Mouse (Mus musculus) hindbrain, embryonic 16.5 days (tissue): ENCODE data around the gene Cyb5r4. TPM values are rescaled to one million over a fixed set of nuclear protein-coding genes. Genes with fewer than 3 reads are reported as not detected.

Experiments used
- ATAC-seq: fragments of 200-750 bp; cut with Nextera tagmentation; 2 replicates; pipeline ENCODE4 v1.8.0; 2017; ENCODE audit warnings: moderate TSS enrichment, moderate library complexity
- H3K27ac ChIP-seq: fragments of 300-500 bp; sonication (generic); 2 replicates; pipeline ENCODE4 v1.5.1; 2014; ENCODE audit warnings: low read depth, mild to moderate bottlenecking, control low read depth, low read length, moderate library complexity
- H3K27me3 ChIP-seq: fragments of 300-500 bp; sonication (generic); replicated peaks from 2 replicates; pipeline ENCODE4 v1.6.1; 2014; ENCODE audit warnings: low read length; ENCODE audit not compliant: control insufficient read depth, insufficient read depth
- H3K36me3 ChIP-seq: fragments of 300-500 bp; sonication (generic); 2 replicates; pipeline ENCODE4 v1.6.1; 2014; ENCODE audit warnings: mild to moderate bottlenecking, low read length, moderate library complexity, mixed read lengths; ENCODE audit not compliant: control insufficient read depth, insufficient read depth
- H3K4me1 ChIP-seq: fragments of 300-500 bp; sonication (generic); 2 replicates; pipeline ENCODE4 v1.6.1; 2014; ENCODE audit warnings: low read depth, low read length; ENCODE audit not compliant: control insufficient read depth, insufficient read depth
- H3K4me2 ChIP-seq: fragments of 300-500 bp; sonication (generic); 2 replicates; pipeline ENCODE4 v1.6.1; 2014; ENCODE audit warnings: mild to moderate bottlenecking, low read length, control low read depth, moderate library complexity
- H3K4me3 ChIP-seq: fragments of 300-500 bp; sonication (generic); 2 replicates; pipeline ENCODE4 v1.5.1; 2014; ENCODE audit warnings: mild to moderate bottlenecking, low read length, control low read depth, moderate library complexity
- H3K9ac ChIP-seq: fragments of 300-500 bp; sonication (generic); 2 replicates; pipeline ENCODE4 v1.6.1; 2014; ENCODE audit warnings: low read depth, mild to moderate bottlenecking, control low read depth, low read length, moderate library complexity
- H3K9me3 ChIP-seq: fragments of 300-500 bp; sonication (generic); 2 replicates; pipeline ENCODE4 v1.6.1; 2014; ENCODE audit warnings: mild to moderate bottlenecking, low read length, moderate library complexity; ENCODE audit not compliant: control insufficient read depth
- WGBS: fragments of 180-500 bp; shearing (Covaris S2); extraction: QIAGEN DNeasy Blood & Tissue Kit; methylation state at CpG from one replicate; pipeline ENCODE4 v1.1.7; 2014; 5-methylcytosine and 5-hydroxymethylcytosine counted together
- polyA plus RNA-seq: library from polyadenylated mRNA; unstranded; fragments of >200 nt; fragmentation: Nextera tagmentation; extraction: Ambion mirVana; gene quantifications from 2 replicates; pipeline ENCODE4 v1.2.1, GENCODE M21; 2015

The Cyb5r4 gene
- polyA plus RNA-seq, 1 experiment from 2014 or later, result 55.2 TPM

DNA sequence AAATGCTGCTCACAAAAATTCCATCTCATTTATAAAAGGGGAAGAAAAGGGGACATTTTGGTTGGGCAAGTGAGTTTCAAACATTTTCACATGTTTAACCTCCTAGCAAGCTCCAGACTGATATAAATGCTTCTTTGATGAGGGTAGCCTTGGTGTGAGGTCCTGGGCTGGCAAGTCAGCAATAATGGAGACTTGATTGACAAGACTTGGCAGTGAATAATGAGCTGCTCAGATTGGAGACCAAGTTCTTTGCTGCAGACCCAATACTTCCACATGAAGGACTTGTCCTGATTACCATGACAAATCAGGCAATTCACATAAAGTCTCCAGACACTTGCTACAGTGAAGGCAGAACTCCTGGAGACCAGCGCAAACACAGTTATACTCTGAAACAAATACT, 12.9 kb upstream of the Cyb5r4 start:
- Histone ChIP-seq H3K27me3 (no peaks in the 10 kb centered on the region; the same call in 1 of the 2 replicates), H3K27ac (no peak overlapping the region), H3K4me3 (no peak overlapping the region), H3K4me2 (no peak overlapping the region), H3K9ac (no peak overlapping the region), H3K4me1 (no peaks in the 10 kb centered on the region), H3K9me3 (no peaks in the 10 kb centered on the region), H3K36me3 (no peaks in the 10 kb centered on the region)
- ATAC-seq, result no peak
- 75% methylated on average over 1 of the region's 1 CpGs for WGBS

DNA sequence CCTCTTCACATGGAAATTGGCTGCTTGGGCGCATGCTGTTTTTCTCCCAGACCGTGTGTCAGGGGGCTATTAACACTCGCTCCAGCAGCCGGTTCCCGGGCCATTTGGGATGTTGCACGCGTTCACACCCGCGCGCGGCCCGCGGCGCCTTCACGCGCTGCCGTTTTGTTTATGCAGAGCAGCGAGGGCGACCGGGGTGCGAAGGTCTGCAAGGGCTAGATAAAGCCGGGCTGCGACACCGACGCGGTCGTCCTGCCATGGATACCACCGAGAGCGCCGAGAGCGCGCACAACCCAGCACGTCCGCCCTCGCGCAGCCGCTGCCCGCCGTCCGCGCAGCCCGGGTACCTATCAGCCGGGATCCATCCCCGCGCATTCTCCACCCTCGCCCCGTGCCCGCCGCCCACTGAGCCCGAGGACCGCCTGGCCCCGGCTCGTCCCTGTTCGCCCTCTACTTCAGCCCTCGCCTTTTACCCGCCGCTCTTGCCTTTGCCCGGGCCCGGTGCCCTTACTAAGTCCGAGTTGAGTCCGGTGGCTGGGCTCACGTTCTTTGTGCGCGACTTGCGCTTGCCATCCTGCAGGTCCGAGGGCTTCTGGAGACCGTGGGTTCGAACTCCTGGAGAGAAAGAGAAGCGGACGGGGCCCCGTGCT, 6.4 kb upstream of the Cyb5r4 start, which contains the start of gene Ripply2:
Gene Ripply2, plus strand, starts transcription at position 250 of the 650 bp plus-strand sequence.
- Histone ChIP-seq H3K27ac (peak within 1 kb of the TSS; percentile 69), H3K9me3 (no peaks in the 10 kb centered on the region), H3K4me1 (peaks cover 2% of the 10 kb centered on the region; the same call in 1 of the 2 replicates), H3K36me3 (no peaks in the 10 kb centered on the region), H3K27me3 (no peaks in the 10 kb centered on the region; the same call in 1 of the 2 replicates), H3K9ac (peak within 1 kb of the TSS; percentile 75), H3K4me2 (peak within 1 kb of the TSS; percentile 81), H3K4me3 (peak within 1 kb of the TSS; percentile 64)
- WGBS, result under 1% methylated on average over 71 of the region's 71 CpGs
- ATAC-seq, result peak; percentile 88

GRCm38 (mm10) chr9:87015938-87016294, 5.9 kb upstream of the Cyb5r4 start:
- peak overlapping the region; percentile 64 for H3K4me3 ChIP-seq
- H3K9ac ChIP-seq, result peak overlapping the region; percentile 75
- peak overlapping the region; percentile 81 for H3K4me2 ChIP-seq
- peak; percentile 83 for ATAC-seq
- H3K9me3 ChIP-seq, result no peaks in the 10 kb centered on the region
- 5% methylated on average over 10 of the region's 10 CpGs for WGBS
- peaks cover 2% of the 10 kb centered on the region; the same call in 1 of the 2 replicates for H3K4me1 ChIP-seq
- no peaks in the 10 kb centered on the region for H3K36me3 ChIP-seq
- H3K27ac ChIP-seq, result peak overlapping the region; percentile 69; the same call in 1 of the 2 replicates
- no peaks in the 10 kb centered on the region; the same call in 1 of the 2 replicates for H3K27me3 ChIP-seq

GRCm38 (mm10) chr9:87025764-87026163, 4.0 kb downstream of the Cyb5r4 start:
- no peaks in the 10 kb centered on the region for H3K9me3 ChIP-seq
- no peak overlapping the region for H3K4me3 ChIP-seq
- no peaks in the 10 kb centered on the region for H3K36me3 ChIP-seq
- no peak overlapping the region for H3K4me2 ChIP-seq
- H3K27ac ChIP-seq, result no peak overlapping the region
- H3K9ac ChIP-seq, result no peak overlapping the region
- H3K27me3 ChIP-seq, result no peaks in the 10 kb centered on the region
- H3K4me1 ChIP-seq, result peaks cover 18% of the 10 kb centered on the region
- WGBS, result 79% methylated on average over 6 of the region's 6 CpGs
- ATAC-seq, result no peak

GRCm38 (mm10) chr9:87027423-87028084, 5.7 kb downstream of the Cyb5r4 start:
- no peak overlapping the region for H3K27ac ChIP-seq
- no peak overlapping the region for H3K4me3 ChIP-seq
- H3K9me3 ChIP-seq, result no peaks in the 10 kb centered on the region
- peak; percentile 80 for ATAC-seq
- H3K4me2 ChIP-seq, result no peak overlapping the region
- no peak overlapping the region for H3K9ac ChIP-seq
- no peaks in the 10 kb centered on the region for H3K36me3 ChIP-seq
- peaks cover 11% of the 10 kb centered on the region for H3K4me1 ChIP-seq
- 52% methylated on average over 8 of the region's 8 CpGs for WGBS
- no peaks in the 10 kb centered on the region for H3K27me3 ChIP-seq

DNA sequence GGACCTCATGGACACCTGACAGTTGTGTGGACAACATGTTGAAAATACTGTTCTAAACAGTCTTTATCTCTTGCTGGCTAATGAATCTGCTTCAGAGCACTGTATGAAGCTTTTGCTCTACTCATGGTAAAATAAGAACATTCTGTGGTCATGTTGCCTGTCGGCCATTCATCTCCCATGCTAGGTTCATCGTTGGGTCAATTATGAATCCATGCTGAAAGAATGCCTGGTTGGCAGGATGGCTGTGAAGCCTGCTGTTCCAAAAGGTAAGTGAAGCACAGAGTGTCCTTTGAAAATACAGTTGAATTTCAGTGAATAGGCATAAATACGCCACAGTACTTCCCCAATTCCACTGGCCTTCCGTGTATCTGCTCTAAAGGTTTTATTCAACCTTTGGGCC, 10.4 kb downstream of the Cyb5r4 start:
- WGBS, result 86% methylated on average over 4 of the region's 4 CpGs
- Histone ChIP-seq H3K27ac (no peak overlapping the region), H3K9me3 (no peaks in the 10 kb centered on the region), H3K9ac (no peak overlapping the region), H3K36me3 (no peaks in the 10 kb centered on the region), H3K4me1 (no peaks in the 10 kb centered on the region), H3K4me2 (no peak overlapping the region), H3K27me3 (no peaks in the 10 kb centered on the region), H3K4me3 (no peak overlapping the region)
- ATAC-seq, result no peak

DNA sequence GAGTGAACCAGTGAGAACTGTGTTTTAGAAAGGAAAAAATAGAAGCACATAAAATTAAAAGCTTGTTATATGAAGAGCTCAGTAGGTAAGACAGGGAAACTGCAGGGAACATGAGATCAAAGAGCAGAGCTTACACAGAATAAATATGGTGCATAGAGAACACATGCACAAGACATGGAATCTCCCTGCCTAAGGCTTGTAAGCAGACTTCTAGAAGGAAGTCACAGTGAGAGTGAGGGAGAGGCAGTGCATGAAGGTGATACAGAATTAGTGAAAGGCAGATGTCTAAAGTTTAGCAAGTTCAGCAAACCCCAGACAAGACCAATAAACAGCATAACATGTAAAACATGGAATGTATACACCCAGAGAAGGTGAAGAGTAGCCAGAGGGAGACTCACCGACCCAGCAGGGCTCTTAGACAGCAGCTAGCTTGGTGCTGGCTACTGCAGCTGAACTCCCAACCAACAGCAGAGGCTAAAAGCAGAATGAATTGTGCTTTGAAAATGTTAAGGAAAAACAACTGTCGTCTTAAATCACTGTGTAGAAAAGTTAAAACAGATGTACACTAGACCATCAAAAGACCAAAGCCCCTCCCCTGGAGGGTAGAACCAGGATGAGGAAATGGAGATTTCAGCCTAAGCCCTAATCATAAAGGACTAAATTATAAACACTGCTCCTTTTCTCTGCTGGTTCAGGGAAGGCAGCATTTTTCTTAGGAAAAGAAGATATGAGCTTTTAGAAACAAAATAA, 13.2 kb downstream of the Cyb5r4 start:
- no peak overlapping the region for H3K27ac ChIP-seq
- H3K27me3 ChIP-seq, result no peaks in the 10 kb centered on the region
- no peaks in the 10 kb centered on the region for H3K4me1 ChIP-seq
- no peak overlapping the region for H3K4me3 ChIP-seq
- H3K36me3 ChIP-seq, result no peaks in the 10 kb centered on the region
- WGBS, result 82% methylated on average over 2 of the region's 2 CpGs
- H3K4me2 ChIP-seq, result no peak overlapping the region
- ATAC-seq, result no peak
- no peak overlapping the region for H3K9ac ChIP-seq
- no peaks in the 10 kb centered on the region for H3K9me3 ChIP-seq

GRCm38 (mm10) chr9:87049425-87049824, 27.6 kb downstream of the Cyb5r4 start:
- Histone ChIP-seq H3K27me3 (no peaks in the 10 kb centered on the region), H3K9me3 (no peaks in the 10 kb centered on the region), H3K36me3 (peaks cover 4% of the 10 kb centered on the region; the same call in 1 of the 2 replicates), H3K9ac (no peak overlapping the region), H3K4me1 (no peaks in the 10 kb centered on the region), H3K4me2 (no peak overlapping the region), H3K27ac (no peak overlapping the region), H3K4me3 (no peak overlapping the region)
- no peak for ATAC-seq
- 75% methylated on average over 4 of the region's 4 CpGs for WGBS
